Mouse (Mus musculus) cerebellum, postnatal 36 days (tissue): ENCODE measurements at regions not wholly inside any gene's neighbourhood (a gene's known extent, or its start where the extent isn't known, plus 50 kb on each side); places are given as distances from the start of the nearest gene placed in this dataset.

Experiments used
- DNase-seq, 2 experiments: peaks; one replicate each; pipeline ENCODE4 v3.0.0; 2021 to 2022; ENCODE audit warnings: mixed read lengths in 2 of 2

DNA sequence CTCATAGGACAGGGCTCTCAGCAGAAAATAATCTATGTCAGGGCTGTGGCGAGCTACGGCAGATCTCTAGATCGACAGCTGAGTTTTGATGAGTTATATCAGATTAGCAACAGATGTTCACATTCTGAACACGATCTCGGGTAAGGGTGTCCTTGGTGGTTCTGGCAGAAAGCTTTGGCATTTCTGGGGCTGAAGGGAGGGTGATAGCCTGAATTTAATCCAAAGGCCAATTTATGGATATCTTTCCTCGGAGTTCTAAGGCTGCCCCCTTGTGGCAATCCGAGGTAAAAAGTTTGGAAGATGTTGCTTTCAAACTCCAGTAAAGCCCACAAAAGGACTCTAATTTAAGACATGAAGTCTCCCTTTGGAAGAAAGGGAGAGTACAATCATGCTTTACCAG lies 101.3 kb upstream of the Luzp2 start:
- peak; percentile 31 to 41 for DNase-seq

DNA sequence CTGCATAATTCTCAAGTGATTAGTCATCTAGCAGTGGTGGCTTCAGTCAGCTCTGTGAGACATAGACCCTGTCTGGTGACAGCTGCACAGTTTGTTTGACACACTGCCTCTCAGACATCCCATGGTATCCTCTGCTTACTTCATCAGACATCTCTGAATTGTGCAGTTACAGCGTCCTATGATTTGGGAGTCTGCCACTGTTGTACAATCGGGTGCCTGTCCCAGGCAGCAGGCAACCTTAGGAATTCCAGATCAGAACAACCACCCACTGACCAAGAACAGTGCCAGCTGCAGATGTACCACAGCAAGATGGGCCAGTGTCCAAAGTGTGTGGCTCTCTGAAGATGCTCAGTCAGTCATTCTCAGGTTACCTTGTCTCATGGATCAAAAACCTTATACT lies 100.4 kb upstream of the Luzp2 start:
- no peak for DNase-seq

DNA sequence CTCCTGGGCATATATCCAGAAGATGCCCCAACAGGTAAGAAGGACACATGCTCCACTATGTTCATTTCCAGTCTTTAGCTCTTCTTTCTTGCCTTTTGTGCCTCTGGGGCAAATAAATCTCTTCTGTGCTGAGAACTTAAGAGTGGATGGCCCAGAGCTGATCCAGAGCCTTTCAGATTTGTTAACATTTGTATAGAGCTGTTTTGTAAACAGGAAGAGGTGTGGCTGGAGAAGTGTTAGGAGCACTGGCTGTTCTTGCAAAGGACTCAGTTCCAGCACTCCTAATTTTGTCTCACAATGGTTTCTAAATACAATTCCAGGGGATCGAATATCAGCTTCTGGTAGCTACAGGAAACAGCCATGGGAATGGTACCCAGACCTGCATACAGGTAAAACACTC lies 68.0 kb upstream of the Luzp2 start:
- DNase-seq = no peak

DNA sequence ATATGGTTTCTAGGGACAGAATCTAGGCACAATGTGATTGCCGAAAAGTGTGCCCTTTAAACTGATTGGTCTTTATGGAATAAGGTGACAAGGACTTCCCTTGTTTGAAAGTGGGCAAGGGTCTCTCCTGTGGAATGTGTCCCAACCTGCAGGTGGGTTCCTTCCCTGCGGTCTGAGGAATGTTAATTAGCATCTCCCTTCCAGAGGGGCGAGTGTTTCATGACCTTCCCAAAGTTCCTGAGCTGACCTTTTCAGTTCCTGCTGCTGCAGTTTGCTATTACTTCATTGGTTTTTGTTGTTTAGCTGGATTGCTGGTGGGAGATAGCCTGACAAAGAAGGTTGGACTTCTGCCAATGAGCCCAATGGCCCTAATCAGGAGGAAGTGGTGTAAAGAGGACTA lies 66.6 kb upstream of the Luzp2 start:
- no peak for DNase-seq

DNA sequence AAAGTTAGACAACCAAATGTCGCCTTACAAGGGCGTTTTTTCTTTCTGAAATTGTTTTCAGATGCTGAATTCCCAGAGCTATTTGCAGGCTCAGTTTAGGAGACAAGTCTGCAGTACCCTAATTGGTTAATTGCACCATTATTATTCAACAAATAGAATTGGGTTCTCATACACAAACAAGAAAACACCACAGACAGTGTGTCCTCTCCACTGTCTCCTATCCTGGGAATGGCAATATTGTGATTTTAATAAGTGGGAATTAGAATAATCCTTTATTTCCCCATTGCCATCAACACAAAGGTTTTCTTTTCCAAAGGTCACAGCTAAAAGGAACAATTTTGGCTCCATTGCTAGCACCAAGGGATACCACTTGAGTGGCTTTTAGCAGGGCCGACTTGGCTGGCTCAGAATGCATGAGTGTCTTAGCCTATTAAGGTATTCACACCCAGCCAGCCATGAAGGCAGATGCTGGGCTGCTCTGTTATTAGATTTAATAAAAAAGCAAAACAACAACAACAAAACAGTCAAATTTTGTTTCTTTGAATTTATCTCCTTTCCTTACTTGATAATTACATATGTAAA lies 53.3 kb upstream of the Luzp2 start:
- no peak for DNase-seq

DNA sequence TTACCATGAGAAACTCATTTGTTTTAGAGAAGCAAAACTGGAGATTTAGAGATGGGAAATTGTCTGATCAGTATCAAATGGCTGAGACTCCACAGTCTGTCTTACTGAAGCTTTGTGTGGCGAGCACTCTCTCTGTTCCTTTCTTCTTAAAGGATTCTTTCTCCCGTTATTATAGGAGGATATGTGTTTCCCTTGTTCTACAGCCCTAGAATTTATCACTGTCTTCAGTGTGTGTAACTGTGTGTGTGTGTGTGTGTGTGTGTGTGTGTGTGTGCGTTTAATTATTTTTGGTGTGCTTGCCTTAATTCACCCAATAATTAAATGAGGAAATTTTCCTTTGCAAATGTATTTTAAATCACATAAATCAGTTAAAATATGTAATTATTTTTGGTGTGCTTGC lies 52.7 kb upstream of the Luzp2 start:
- DNase-seq = no peak

DNA sequence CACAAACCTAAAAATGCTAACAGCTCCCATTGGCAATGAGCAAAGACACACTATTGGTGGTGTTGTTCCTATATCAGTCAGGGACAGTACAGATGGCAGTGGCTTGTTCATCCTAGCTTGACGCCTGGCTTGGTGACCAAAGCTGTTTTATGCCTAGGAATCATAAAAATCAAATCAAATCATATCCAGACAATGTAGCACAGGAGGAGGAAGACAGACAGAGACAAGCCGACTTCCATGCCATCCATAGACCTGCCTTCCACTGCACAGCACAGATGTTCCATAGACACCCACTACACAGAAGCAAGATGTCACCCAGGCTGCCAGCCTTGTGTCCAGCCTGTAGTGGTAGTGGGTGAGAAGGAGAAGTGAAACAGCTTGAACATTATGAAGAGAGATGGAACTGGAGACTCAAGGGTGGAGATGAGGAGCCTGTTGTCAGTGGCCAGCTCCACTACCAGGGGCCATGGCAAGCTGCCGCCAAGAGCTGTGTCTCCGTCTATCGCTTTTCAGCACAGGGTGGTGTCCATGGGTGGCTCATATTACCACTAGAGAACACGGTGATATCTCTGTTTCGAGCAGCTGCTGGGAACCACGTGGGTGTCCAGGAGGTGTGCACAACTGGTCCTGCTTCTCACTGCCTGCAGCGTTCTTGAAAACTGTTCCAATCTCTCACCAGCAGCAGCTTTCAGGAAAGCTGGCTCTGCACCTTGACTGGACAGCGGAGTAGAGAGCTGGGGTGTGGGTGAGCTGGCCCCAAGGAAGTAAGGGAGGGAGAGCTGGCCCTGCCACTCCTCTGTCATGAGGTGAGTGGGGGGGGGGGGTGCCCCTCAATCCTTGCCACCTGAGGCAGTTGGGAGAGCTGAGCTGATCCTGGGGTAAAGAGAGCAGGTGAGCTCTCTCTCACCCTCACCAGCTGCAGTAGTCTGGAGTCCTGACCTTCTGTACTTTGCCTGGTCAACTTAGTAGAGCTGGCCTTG lies 51.5 kb upstream of the Luzp2 start:
- DNase-seq = no peak
